Mouse (Mus musculus) embryo, embryonic 11.5 days (tissue): ENCODE results near the gene Fbl.
"Not testable (repeated sequence)": the region's sequence is repeated elsewhere in the genome, so short reads cannot be mapped to it uniquely, and the experiment has no call there.

Experiments used
- DNase-seq: peaks from one replicate; pipeline ENCODE4 v3.0.0-alpha.2; 2012; ENCODE audit warnings: low read depth, low spot score

Fbl gene

GRCm38 (mm10) chr7:28191903-28192302 lies 22.4 kb downstream of the Fbl start:
- no peak for DNase-seq

GRCm38 (mm10) chr7:28195414-28196098 lies 26.0 kb downstream of the Fbl start:
- no peak for DNase-seq

GRCm38 (mm10) chr7:28196528-28196927 lies 27.0 kb downstream of the Fbl start:
- DNase-seq, result no peak

- no peak for DNase-seq
Measured at GRCm38 (mm10) chr7:28199054-28199453, 29.5 kb downstream of the Fbl start.

- no peak for DNase-seq
Measured at GRCm38 (mm10) chr7:28203207-28204108, 33.9 kb downstream of the Fbl start.

- DNase-seq, result no peak
Measured at GRCm38 (mm10) chr7:28206044-28206600, 36.6 kb downstream of the Fbl start.

GRCm38 (mm10) chr7:28208396-28208987 lies 39.0 kb downstream of the Fbl start:
- DNase-seq, result no peak

- peak; percentile 45 for DNase-seq
Measured at GRCm38 (mm10) chr7:28208988-28209508, 39.5 kb downstream of the Fbl start.

GRCm38 (mm10) chr7:28210731-28211130 lies 41.2 kb downstream of the Fbl start:
- DNase-seq, result no peak

GRCm38 (mm10) chr7:28214142-28214541 lies 44.6 kb downstream of the Fbl start:
- no peak for DNase-seq

GRCm38 (mm10) chr7:28215950-28216349 lies 46.4 kb downstream of the Fbl start:
- not testable (repeated sequence) for DNase-seq

GRCm38 (mm10) chr7:28217811-28218210 lies 48.3 kb downstream of the Fbl start:
- not testable (repeated sequence) for DNase-seq

GRCm38 (mm10) chr7:28218951-28219740 lies 49.6 kb downstream of the Fbl start:
- not testable (repeated sequence) for DNase-seq

- not testable (repeated sequence) for DNase-seq
Measured at GRCm38 (mm10) chr7:28226836-28227235, 57.3 kb downstream of the Fbl start.

GRCm38 (mm10) chr7:28227421-28227820 lies 57.9 kb downstream of the Fbl start:
- not testable (repeated sequence) for DNase-seq
